Mouse (Mus musculus) myocyte (in vitro differentiated cells): Measurements from ENCODE around the gene Catsperg1.
A peak's percentile ranks its signal among the peaks of the same experiment; 100 is the strongest.

ENCODE experiments used
- CEBPB ChIP-seq: IDR thresholded peaks from 2 replicates; pipeline ENCODE4 v1.6.1; 2011; ENCODE audit warnings: mild to moderate bottlenecking, moderate library complexity; ENCODE audit not compliant: poor library complexity, insufficient read depth, severe bottlenecking
- E2F4 ChIP-seq: IDR thresholded peaks from one replicate; pipeline ENCODE4 v1.6.1; 2011; ENCODE audit warnings: mild to moderate bottlenecking, control low read depth, moderate library complexity; ENCODE audit not compliant: insufficient read depth
- MAX ChIP-seq: IDR thresholded peaks from one replicate; pipeline ENCODE4 v1.6.1; 2011; ENCODE audit warnings: low read depth, mild to moderate bottlenecking, control low read depth
- MYOD1 ChIP-seq, 3 experiments: IDR thresholded peaks; one replicate each; pipeline ENCODE4 v1.6.1; 2011; ENCODE audit warnings: control low read depth in 2 of 3, low read depth in 2 of 3, mild to moderate bottlenecking in 2 of 3, moderate library complexity in 1 of 3; ENCODE audit not compliant: insufficient read length in 2 of 3, control insufficient read depth in 1 of 3
- MYOG ChIP-seq, 3 experiments: IDR thresholded peaks; one replicate each; pipeline ENCODE4 v1.6.1; 2011; ENCODE audit warnings: control low read depth in 2 of 3, low read depth in 2 of 3, mild to moderate bottlenecking in 2 of 3; ENCODE audit not compliant: insufficient read length in 2 of 3, control insufficient read depth in 1 of 3, insufficient read depth in 1 of 3
- POLR2A ChIP-seq: IDR thresholded peaks from one replicate; pipeline ENCODE4 v1.6.1; 2011; ENCODE audit warnings: low read depth, mild to moderate bottlenecking, control low read depth, moderate library complexity; ENCODE audit not compliant: insufficient read length
- POLR2AphosphoS2 ChIP-seq: IDR thresholded peaks from one replicate; pipeline ENCODE4 v1.6.1; 2011; ENCODE audit warnings: low read depth, control low read depth; ENCODE audit not compliant: insufficient read length
- REST ChIP-seq: IDR thresholded peaks from one replicate; pipeline ENCODE4 v1.6.1; 2011; ENCODE audit warnings: mild to moderate bottlenecking, control low read depth, moderate library complexity; ENCODE audit not compliant: insufficient read depth, insufficient read length
- SRF ChIP-seq: IDR thresholded peaks from one replicate; pipeline ENCODE4 v1.6.1; 2011; ENCODE audit warnings: low read depth; ENCODE audit not compliant: control insufficient read depth, insufficient read length
- TCF12 ChIP-seq: IDR thresholded peaks from one replicate; pipeline ENCODE4 v1.6.1; 2011; ENCODE audit warnings: mild to moderate bottlenecking, control low read depth; ENCODE audit not compliant: poor library complexity, insufficient read depth, severe bottlenecking
- TCF3 ChIP-seq: IDR thresholded peaks from one replicate; pipeline ENCODE4 v1.6.1; 2011; ENCODE audit warnings: low read depth, control low read depth; ENCODE audit not compliant: insufficient read length
- USF1 ChIP-seq: IDR thresholded peaks from one replicate; pipeline ENCODE4 v1.6.1; 2011; ENCODE audit warnings: low read depth, mild to moderate bottlenecking, control low read depth, moderate library complexity

DNA sequence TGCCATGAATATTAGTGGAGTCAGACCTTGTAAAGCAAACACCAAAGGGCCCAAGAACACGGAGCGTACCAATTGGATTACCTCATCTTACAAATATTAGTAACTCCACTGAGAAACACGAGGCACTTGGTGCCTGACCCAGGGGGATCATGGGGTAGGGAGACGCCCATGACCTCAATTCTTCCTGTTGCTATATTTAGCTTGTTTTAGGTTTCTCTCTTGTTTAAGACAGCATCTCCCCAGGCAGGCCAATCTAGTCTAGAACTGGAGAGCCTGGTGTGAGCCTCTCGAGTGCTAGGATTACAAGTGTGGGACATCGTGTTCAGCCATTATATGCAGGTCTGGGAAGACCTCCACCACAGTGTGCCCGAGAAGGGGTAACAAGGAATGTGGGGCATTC lies 34.5 kb downstream of the Catsperg1 start:
- TF ChIP-seq POLR2A (peak; percentile 48), TCF12 (no peak), MAX (peak; percentile 46), MYOD1 (IDR thresholded peaks at IDR 0.05; ENCODE audit: control insufficient read depth in 1 of 3, insufficient read length in 2 of 3, low read depth in 2 of 3) (no peak), POLR2AphosphoS2 (peak; percentile 37), CEBPB (no peak), USF1 (no peak), E2F4 (no peak), TCF3 (no peak), SRF (no peak), REST (no peak), MYOG (IDR thresholded peaks at IDR 0.05; ENCODE audit: control insufficient read depth in 1 of 3, insufficient read depth in 1 of 3, insufficient read length in 2 of 3, low read depth in 2 of 3) (no peak)
